Mouse (Mus musculus): ENCODE measurements around the gene Sobp.

- TF ChIP-seq CTCF (IDR thresholded peaks at IDR 0.05; ENCODE audit: low read depth) = no peak
- TF ChIP-seq EP300 (optimal IDR thresholded peaks at IDR 0.05) = no peak
These were observed 43.1 kb upstream of the Sobp start for GRCm38 (mm10) chr10:43217361-43217900.
